18 mouse cellular contexts compared by ENCODE assay signal in genomic region chr14:45038052-45038451, GRCm38 (mm10). TPM values are rescaled to one million over a fixed set of nuclear protein-coding genes. Genes with fewer than 3 reads are reported as not detected.
DNase-seq lines count a peak whose midpoint lies in the region; ATAC-seq and TF ChIP-seq lines count a peak whose summit lies in the region.
"Had no signal": no experiment of that assay in that cellular context is flagged by ENCODE, and none has a peak within 500 bp of the region (broad histone marks: within the 10 kb centered on the region; RNA-seq: fewer than 3 reads in every experiment).

No protein-coding gene starts in this region.

- peaks cover 29 to 69% of the 10 kb centered on the region in 2 experiments for H3K4me1 ChIP-seq in CH12.LX (ENCODE audit: control insufficient read depth in 1 of 2, insufficient read depth in 2 of 2)
- H3K4me1 ChIP-seq in hindbrain, embryonic 12.5 days = no peaks in the 10 kb centered on the region
- H3K4me1 ChIP-seq: hindbrain, embryonic 15.5 days; limb, embryonic 12.5 days; lung, embryonic 15.5 days had no signal

- TF ChIP-seq EP300 in CH12.LX (IDR thresholded peaks at IDR 0.05; ENCODE audit: low read length) = peak; percentile 37; the same call in 1 of the 2 replicates

- peak; percentile 77 for ATAC-seq in granulocyte monocyte progenitor cell, adult 5-6 weeks (replicated peaks; ENCODE audit: poor library complexity, severe bottlenecking)
- ATAC-seq in megakaryocyte, adult 5-6 weeks (ENCODE audit: poor library complexity, severe bottlenecking) = peak; percentile 63
- ATAC-seq in hindbrain, embryonic 12.5 days (ENCODE audit: low FRiP score) = no peak
- no peak for ATAC-seq in cerebellum, adult (ENCODE audit: insufficient number of reproducible peaks, low FRiP score, low TSS enrichment)

- TF ChIP-seq RAD21 in CH12.LX (IDR thresholded peaks at IDR 0.05; ENCODE audit: low read depth, low read length) = no peak

- no peak overlapping the region for H3K9ac ChIP-seq in CH12.LX (ENCODE audit: insufficient read depth, low read depth)
- H3K9ac ChIP-seq in hindbrain, embryonic 12.5 days = no peak overlapping the region
- H3K9ac ChIP-seq: hindbrain, embryonic 15.5 days; limb, embryonic 12.5 days; lung, embryonic 15.5 days had no signal

- H3K27me3 ChIP-seq in CH12.LX (replicated peaks) = no peaks in the 10 kb centered on the region
- no peaks in the 10 kb centered on the region for H3K27me3 ChIP-seq in hindbrain, embryonic 12.5 days
- H3K27me3 ChIP-seq: hindbrain, embryonic 15.5 days; limb, embryonic 12.5 days; lung, embryonic 15.5 days had no signal

- no peak for TF ChIP-seq CTCF in CH12.LX (conservative IDR thresholded peaks at IDR 0.05 in 1 of 2, IDR thresholded peaks at IDR 0.05 in 1 of 2; ENCODE audit: low read depth in 2 of 2, low read length in 2 of 2)

- no peaks in the 10 kb centered on the region for H3K79me2 ChIP-seq in CH12.LX (replicated peaks; ENCODE audit: control insufficient read depth, extremely low read depth, insufficient read depth, poor library complexity, severe bottlenecking)

- no peaks in the 10 kb centered on the region for H3K9me3 ChIP-seq in CH12.LX (replicated peaks; ENCODE audit: low read length)
- no peaks in the 10 kb centered on the region for H3K9me3 ChIP-seq in hindbrain, embryonic 12.5 days (replicated peaks)
- H3K9me3 ChIP-seq: hindbrain, embryonic 15.5 days; lung, embryonic 15.5 days had no signal

- no peak overlapping the region for H3K27ac ChIP-seq in CH12.LX (ENCODE audit: insufficient read depth, low read depth)
- no peak overlapping the region for H3K27ac ChIP-seq in hindbrain, embryonic 12.5 days
- H3K27ac ChIP-seq: hindbrain, embryonic 15.5 days; left cerebral cortex, adult 2 months; limb, embryonic 12.5 days; lung, embryonic 15.5 days had no signal

- in situ Hi-C loops in CH12.LX (cut with MboI; ENCODE audit: low pct_ligation_motif_present, low pct_unique_long_range_greater_than_20kb, low sequenced_read_pairs) = no loop called here

- WGBS in hindbrain, embryonic 12.5 days = 85% methylated on average over 7 of the region's 7 CpGs

- DNase-seq in adrenal gland, postnatal 14 days = peak; percentile 9
- no peak for DNase-seq in adrenal gland, postnatal 10 days
- no peak for DNase-seq in CH12.LX (ENCODE audit: extremely low read depth)
- no peak for DNase-seq in yolk sac, embryonic 10.5 days (ENCODE audit: low spot score)
- DNase-seq: cerebellum, adult 11 months; kidney, adult 8-10 months; kidney, postnatal 36 days; midbrain, embryonic 14.5 days; right cerebral cortex, postnatal 14 days; thymus, postnatal 4 days had no signal

- no peak overlapping the region for H3K4me3 ChIP-seq in CH12.LX (replicated peaks in 1 of 3; ENCODE audit: low read depth in 2 of 3, low read length in 2 of 3, poor library complexity in 1 of 3)
- no peak overlapping the region for H3K4me3 ChIP-seq in hindbrain, embryonic 12.5 days
- H3K4me3 ChIP-seq: hindbrain, embryonic 15.5 days; left cerebral cortex, adult 2 months; limb, embryonic 12.5 days; lung, embryonic 15.5 days had no signal

- TF ChIP-seq POLR2A in CH12.LX (IDR thresholded peaks at IDR 0.05; ENCODE audit: low read depth, low read length) = no peak

- dilution Hi-C loops in CH12.LX (cut with MboI; ENCODE audit: extremely low pct_ligation_motif_present, extremely low pct_unique_long_range_greater_than_20kb, low sequenced_read_pairs) = no loop called here

- no peaks in the 10 kb centered on the region for H3K36me3 ChIP-seq in CH12.LX (replicated peaks in 1 of 2; ENCODE audit: control insufficient read depth in 1 of 2, insufficient read depth in 1 of 2, low read length in 1 of 2)
- H3K36me3 ChIP-seq in hindbrain, embryonic 12.5 days = no peaks in the 10 kb centered on the region
- H3K36me3 ChIP-seq: hindbrain, embryonic 15.5 days; limb, embryonic 12.5 days; lung, embryonic 15.5 days had no signal

- H3K4me2 ChIP-seq in CH12.LX (ENCODE audit: insufficient read depth, low read depth, poor library complexity, severe bottlenecking) = no peak overlapping the region
- no peak overlapping the region for H3K4me2 ChIP-seq in hindbrain, embryonic 12.5 days (replicated peaks)
- H3K4me2 ChIP-seq: hindbrain, embryonic 15.5 days; limb, embryonic 12.5 days; lung, embryonic 15.5 days had no signal

TF ChIP-seq in CH12.LX, 34 proteins besides CTCF, POLR2A, EP300 and RAD21:
- peak; percentile 61; the same call in 1 of the 2 replicates for TF ChIP-seq ZMIZ1 (IDR thresholded peaks at IDR 0.05; ENCODE audit: low read depth, low read length)
- no peak for TF ChIP-seq CHD1 (IDR thresholded peaks at IDR 0.05; ENCODE audit: low read depth, low read length)
- TF ChIP-seq CHD2 (IDR thresholded peaks at IDR 0.05; ENCODE audit: low read length) = no peak
- no peak for TF ChIP-seq SMC3 (IDR thresholded peaks at IDR 0.05; ENCODE audit: low read depth, low read length)
- peak; percentile 74 for TF ChIP-seq TBP (conservative IDR thresholded peaks at IDR 0.05; ENCODE audit: low read depth, low read length)
- no peak for TF ChIP-seq JUND (conservative IDR thresholded peaks at IDR 0.05; ENCODE audit: low read depth, low read length)
- no peak for TF ChIP-seq BHLHE40 (IDR thresholded peaks at IDR 0.05; ENCODE audit: low read depth, low read length)
- TF ChIP-seq IRF4 (IDR thresholded peaks at IDR 0.05; ENCODE audit: low read depth, low read length) = no peak
- TF ChIP-seq E2F4 (IDR thresholded peaks at IDR 0.05; ENCODE audit: insufficient replicate concordance, low read depth, low read length) = no peak
- no peak for TF ChIP-seq ELF1 (IDR thresholded peaks at IDR 0.05; ENCODE audit: low read depth, low read length)
- TF ChIP-seq MAZ (IDR thresholded peaks at IDR 0.05; ENCODE audit: low read depth, low read length) = no peak
- TF ChIP-seq MAFK (IDR thresholded peaks at IDR 0.05; ENCODE audit: insufficient replicate concordance, low read length) = 0 out of 2 replicates have a peak, but pooled peaks have one; percentile 29

RNA-seq across cellular contexts. Expression of gene Ptger2, which starts 50.1 kb away (rescaled TPM):
- 1.1 and 2.2 TPM in 2 replicates for total RNA-seq in adrenal gland, postnatal 14 days (2021)
- total RNA-seq in adrenal gland, postnatal 10 days (2021) = 1 to 10 TPM; 1.3 to 1.5 TPM
- total RNA-seq in CH12.LX (2012; rRNA removed) (not detected in 2 replicates), CH12.LX (2014; rRNA removed) (not detected in 2 replicates)
- not detected in 2 replicates for polyA plus RNA-seq in CH12.LX (2012; ENCODE audit: insufficient read length, low read depth)
- total RNA-seq in granulocyte monocyte progenitor cell, adult 5-6 weeks (2014; fragmentation: Nextera tagmentation) = 5.2 and 5.4 TPM in 2 replicates
- total RNA-seq in granulocyte monocyte progenitor cell, adult 5-6 weeks (2017) = 3.1 and 3.5 TPM in 2 replicates
- 7.2 and 8.8 TPM in 2 replicates for total RNA-seq in megakaryocyte, adult 5-6 weeks (2015)
- 4.9 and 6.7 TPM in 2 replicates for total RNA-seq in megakaryocyte, adult 5-6 weeks (2017)
- polyA plus RNA-seq in hindbrain, embryonic 12.5 days (2016; fragmentation: Nextera tagmentation; extraction: Ambion mirVana) = 0.10 and 0.27 TPM in 2 replicates

Comparison
In these comparisons a context has a peak if more than half of its experiments do, and no peak if none do; other contexts are left out.
1. ATAC-seq: peak in granulocyte monocyte progenitor cell, adult 5-6 weeks (single experiment) and megakaryocyte, adult 5-6 weeks (single experiment); none in hindbrain, embryonic 12.5 days (single experiment) and cerebellum, adult (single experiment).